Mouse (Mus musculus) spleen, adult 2 months (tissue): ENCODE results near the gene Llgl1. TPM values are rescaled to one million over a fixed set of nuclear protein-coding genes. Genes with fewer than 3 reads are reported as not detected.

Experiments used
- DNase-seq, 2 experiments: peaks; one replicate each; pipeline versions ENCODE4 v3.0.0 to v3.0.0-alpha.2; 2012 to 2021; ENCODE audit warnings: low spot score in 2 of 2, low read depth in 1 of 2
- H3K27ac ChIP-seq: fragments of 200-500 bp; 2 replicates; pipeline ENCODE4 v1.5.1; 2012; ENCODE audit warnings: low read length, inconsistent platforms; ENCODE audit not compliant: insufficient read depth
- H3K27me3 ChIP-seq: fragments of 200-500 bp; 2 replicates; pipeline ENCODE4 v1.6.1; 2012; ENCODE audit warnings: mild to moderate bottlenecking, moderate library complexity, low read length, inconsistent platforms; ENCODE audit not compliant: control insufficient read depth, insufficient read depth
- H3K36me3 ChIP-seq: fragments of 200-500 bp; 2 replicates; pipeline ENCODE4 v1.6.1; 2012; ENCODE audit warnings: mild to moderate bottlenecking, low read length, inconsistent platforms; ENCODE audit not compliant: control insufficient read depth, insufficient read depth
- H3K4me1 ChIP-seq: fragments of 200-500 bp; 2 replicates; pipeline ENCODE4 v1.6.1; 2011; ENCODE audit warnings: inconsistent platforms; ENCODE audit not compliant: control insufficient read depth, insufficient read depth, insufficient read length
- H3K4me3 ChIP-seq: fragments of 200-500 bp; 2 replicates; pipeline ENCODE4 v1.5.1; 2011; ENCODE audit warnings: mild to moderate bottlenecking, inconsistent platforms; ENCODE audit not compliant: insufficient read depth, insufficient read length; ENCODE audit errors: extremely low read depth
- CTCF ChIP-seq: fragments of 200-500 bp; IDR thresholded peaks from 2 replicates; pipeline ENCODE4 v1.5.1; 2011; ENCODE audit warnings: mild to moderate bottlenecking, inconsistent platforms; ENCODE audit not compliant: insufficient read depth, insufficient read length, insufficient replicate concordance; ENCODE audit errors: extremely low read depth
- POLR2A ChIP-seq: fragments of 200-500 bp; IDR thresholded peaks from 2 replicates; pipeline ENCODE4 v1.6.1; 2011; ENCODE audit warnings: low read depth, low read length, inconsistent platforms
- WGBS: fragments of 180-500 bp; shearing (Covaris S2); methylation state at CpG from one replicate; pipeline ENCODE4 v1.1.7; 2018; 5-methylcytosine and 5-hydroxymethylcytosine counted together
- polyA plus RNA-seq: library from polyadenylated mRNA; depleted of rRNA; stranded (reverse); fragments of >200 nt; gene quantifications from 2 replicates; pipeline ENCODE4 v1.2.3, GENCODE M21; 2012

Gene Llgl1
- polyA plus RNA-seq, 1 experiment = 38.6 TPM

DNA sequence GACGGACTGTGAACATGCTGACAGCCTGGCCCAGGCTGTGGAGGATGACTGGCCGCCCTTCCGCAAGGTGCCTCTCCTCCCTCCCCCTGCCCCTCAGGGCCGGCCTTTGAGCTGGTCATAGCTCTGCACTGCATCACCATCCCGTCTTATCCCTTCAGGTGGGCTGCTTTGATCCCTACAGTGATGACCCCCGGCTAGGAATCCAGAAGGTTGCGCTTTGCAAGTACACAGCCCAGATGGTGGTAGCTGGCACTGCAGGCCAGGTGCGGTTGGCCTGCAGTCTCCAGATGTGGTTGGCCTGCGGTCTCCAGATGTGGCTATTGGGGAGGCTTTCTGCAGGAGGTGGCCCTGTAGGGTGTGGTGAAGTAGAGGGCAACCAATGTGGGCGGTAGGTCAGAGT is 9.1 kb downstream of the Llgl1 start:
- Histone ChIP-seq H3K27me3 (no peaks in the 10 kb centered on the region), H3K4me3 (no peak overlapping the region), H3K4me1 (no peaks in the 10 kb centered on the region; the same call in 1 of the 2 replicates), H3K27ac (no peak overlapping the region), H3K36me3 (peaks cover 48% of the 10 kb centered on the region)
- no peak for TF ChIP-seq POLR2A
- no peak for TF ChIP-seq CTCF
- WGBS = 95% methylated on average over 10 of the region's 10 CpGs
- no peak for DNase-seq

DNA sequence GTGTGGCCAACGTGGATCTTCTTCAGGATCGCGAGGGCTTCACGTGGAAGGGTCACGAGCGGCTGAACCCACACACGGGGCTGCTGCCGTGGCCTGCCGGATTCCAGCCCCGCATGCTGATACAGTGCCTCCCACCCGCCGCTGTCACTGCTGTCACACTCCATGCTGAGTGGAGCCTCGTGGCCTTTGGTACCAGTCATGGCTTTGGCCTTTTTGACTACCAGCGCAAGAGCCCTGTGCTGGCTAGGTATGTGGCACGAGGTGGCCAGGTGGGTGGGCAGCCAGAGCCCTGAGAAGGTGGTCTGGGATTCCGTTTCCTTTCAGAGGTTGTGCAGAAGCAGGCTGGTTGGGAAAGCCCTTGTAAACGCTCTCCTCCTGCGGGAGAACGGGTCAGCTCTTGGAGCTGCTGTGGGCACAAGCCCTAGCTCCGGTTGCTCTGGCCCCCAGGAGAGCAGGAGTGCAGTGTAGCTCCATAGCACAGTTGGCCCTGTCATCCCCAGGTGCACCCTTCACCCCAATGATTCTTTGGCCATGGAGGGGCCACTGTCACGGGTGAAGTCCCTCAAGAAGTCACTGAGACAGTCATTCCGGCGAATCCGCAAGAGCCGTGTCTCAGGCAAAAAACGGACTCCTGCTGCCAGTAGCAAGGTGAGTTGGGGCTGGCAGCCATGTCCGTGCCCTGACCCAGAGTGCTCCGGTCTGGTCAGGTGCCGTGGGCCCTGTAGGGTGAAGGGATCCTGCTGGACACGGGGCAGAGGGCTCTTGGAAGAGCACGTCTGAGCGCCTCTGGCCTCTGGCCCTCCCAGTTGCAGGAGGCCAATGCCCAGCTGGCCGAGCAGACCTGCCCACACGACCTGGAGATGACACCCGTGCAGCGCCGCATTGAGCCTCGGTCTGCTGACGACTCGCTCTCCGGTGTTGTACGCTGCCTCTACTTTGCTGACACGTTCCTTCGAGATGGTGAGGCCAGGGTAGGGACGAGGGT is 10.2 kb downstream of the Llgl1 start:
- 95% methylated on average over 45 of the region's 45 CpGs for WGBS
- DNase-seq = no peak
- H3K36me3 ChIP-seq = peaks cover 55% of the 10 kb centered on the region
- H3K4me3 ChIP-seq = no peak overlapping the region
- H3K4me1 ChIP-seq = no peaks in the 10 kb centered on the region; the same call in 1 of the 2 replicates
- no peak for TF ChIP-seq POLR2A
- no peak overlapping the region for H3K27ac ChIP-seq
- no peaks in the 10 kb centered on the region for H3K27me3 ChIP-seq

DNA sequence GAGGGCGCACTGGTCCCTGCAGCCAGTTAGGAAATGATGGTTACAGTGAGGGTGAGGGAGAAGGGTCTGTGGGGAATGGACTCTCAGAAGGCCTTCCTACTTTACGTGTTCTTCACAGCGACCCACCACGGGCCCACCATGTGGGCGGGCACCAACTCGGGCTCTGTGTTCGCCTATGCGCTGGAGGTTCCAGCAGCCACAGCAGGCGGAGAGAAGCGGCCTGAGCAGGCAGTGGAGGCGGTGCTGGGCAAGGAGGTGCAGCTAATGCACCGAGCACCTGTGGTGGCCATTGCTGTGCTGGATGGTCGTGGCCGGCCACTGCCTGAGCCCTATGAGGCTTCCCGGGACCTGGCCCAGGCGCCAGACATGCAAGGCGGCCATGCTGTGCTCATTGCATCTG is 11.7 kb downstream of the Llgl1 start:
- 95% methylated on average over 17 of the region's 17 CpGs for WGBS
- Histone ChIP-seq H3K4me1 (no peaks in the 10 kb centered on the region; the same call in 1 of the 2 replicates), H3K27me3 (no peaks in the 10 kb centered on the region), H3K36me3 (peaks cover 66% of the 10 kb centered on the region), H3K4me3 (no peak overlapping the region), H3K27ac (no peak overlapping the region)
- TF ChIP-seq POLR2A (no peak), CTCF (no peak)
- DNase-seq = no peak

DNA sequence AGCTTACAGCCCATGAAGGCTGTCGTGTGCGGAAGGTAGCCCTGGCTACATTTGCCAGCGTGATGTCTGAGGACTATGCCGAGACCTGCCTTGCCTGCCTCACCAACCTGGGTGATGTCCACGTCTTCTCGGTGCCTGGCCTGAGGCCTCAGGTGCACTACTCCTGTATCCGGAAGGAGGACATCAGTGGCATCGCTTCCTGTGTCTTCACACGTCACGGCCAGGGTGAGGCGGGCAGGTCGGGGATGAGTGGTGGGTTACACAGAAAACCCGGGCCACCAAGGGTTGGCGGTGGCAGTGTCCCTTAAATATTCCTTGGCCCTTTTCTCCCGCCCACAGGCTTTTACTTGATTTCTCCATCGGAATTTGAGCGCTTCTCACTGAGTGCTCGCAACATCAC is 12.5 kb downstream of the Llgl1 start:
- Histone ChIP-seq H3K36me3 (peaks cover 67% of the 10 kb centered on the region), H3K27ac (no peak overlapping the region), H3K27me3 (no peaks in the 10 kb centered on the region), H3K4me3 (no peak overlapping the region), H3K4me1 (no peaks in the 10 kb centered on the region; the same call in 1 of the 2 replicates)
- no peak for TF ChIP-seq POLR2A
- TF ChIP-seq CTCF = no peak
- 94% methylated on average over 18 of the region's 18 CpGs for WGBS
- DNase-seq = no peak

DNA sequence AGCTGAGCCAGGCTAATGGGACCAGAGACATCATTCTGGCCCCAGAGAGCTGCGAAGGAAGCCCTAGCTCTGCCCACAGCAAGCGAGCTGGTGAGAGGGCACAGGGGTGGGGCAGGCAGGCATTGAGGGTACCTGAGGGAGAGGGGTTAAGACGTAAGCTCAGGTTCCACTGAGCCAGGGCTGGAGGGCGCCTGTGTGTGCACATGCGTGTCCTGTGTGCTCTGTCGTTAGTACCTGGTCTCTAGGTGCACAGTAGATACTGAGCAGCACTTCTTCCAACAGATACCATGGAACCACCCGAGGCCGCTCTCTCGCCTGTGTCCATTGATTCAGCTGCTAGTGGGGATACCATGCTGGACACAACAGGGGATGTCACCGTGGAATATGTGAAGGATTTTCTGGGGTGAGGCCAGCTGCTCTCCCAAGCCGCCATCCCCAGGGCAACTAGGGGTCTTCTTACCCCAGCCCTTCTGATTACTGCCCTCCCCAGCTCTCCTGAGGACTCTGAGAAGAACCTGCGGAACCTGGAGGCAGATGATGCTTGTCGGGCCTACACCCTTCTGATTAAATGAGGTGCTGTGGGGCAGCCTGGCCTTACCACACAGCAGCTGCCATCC is 13.2 kb downstream of the Llgl1 start:
- Histone ChIP-seq H3K36me3 (peaks cover 65% of the 10 kb centered on the region), H3K4me1 (no peaks in the 10 kb centered on the region), H3K4me3 (no peak overlapping the region), H3K27me3 (no peaks in the 10 kb centered on the region), H3K27ac (no peak overlapping the region)
- 94% methylated on average over 13 of the region's 13 CpGs for WGBS
- DNase-seq = no peak
- TF ChIP-seq CTCF (no peak), POLR2A (no peak)

DNA sequence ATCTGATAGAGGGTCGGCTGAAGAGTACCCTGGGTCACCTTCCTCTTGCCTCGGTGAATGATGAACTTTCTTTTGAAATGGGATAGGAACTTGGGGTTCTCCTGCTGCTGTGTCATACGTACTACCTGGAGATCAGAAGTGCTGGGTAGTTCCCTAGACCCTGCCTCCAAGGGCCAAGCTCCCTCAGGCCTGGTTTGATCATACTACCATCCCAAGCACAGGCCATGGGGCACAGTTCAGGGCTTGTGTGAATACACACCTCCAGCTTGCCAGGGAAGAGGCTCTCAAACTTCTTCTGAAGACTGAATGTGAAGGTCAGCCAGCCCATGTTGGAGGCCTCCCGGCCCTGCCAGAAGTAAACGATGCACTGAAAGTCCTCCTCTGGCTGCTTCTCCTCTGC is 16.3 kb downstream of the Llgl1 start:
- 90% methylated on average over 5 of the region's 5 CpGs for WGBS
- Histone ChIP-seq H3K36me3 (peaks cover 84% of the 10 kb centered on the region), H3K4me1 (no peaks in the 10 kb centered on the region), H3K4me3 (no peak overlapping the region), H3K27ac (no peak overlapping the region), H3K27me3 (no peaks in the 10 kb centered on the region)
- TF ChIP-seq POLR2A (no peak), CTCF (no peak)
- DNase-seq = no peak
